Mouse (Mus musculus): ENCODE results near the gene Defb22.

DNA sequence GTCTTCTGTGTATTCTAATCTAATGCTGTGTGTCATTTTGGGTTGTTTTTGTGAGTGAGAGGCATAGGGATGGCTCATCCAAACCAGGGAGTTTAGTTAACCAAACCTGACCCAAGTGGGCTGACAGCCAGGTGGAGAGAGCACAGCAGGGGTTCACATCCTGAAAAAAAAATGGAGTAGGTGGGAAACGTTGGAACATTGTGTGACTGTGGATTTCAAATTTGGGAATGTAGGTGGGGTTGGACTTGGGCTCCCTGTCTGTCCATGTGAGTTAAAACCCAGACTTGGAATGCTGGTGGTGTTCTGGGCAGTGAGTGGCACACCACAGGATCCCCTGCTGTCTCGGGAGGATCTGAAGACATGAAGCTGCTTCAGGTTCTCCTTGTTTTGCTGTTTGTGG lies 13.2 kb downstream of the Defb22 start, which contains the start of gene Defb20:
- TF ChIP-seq CTCF (IDR thresholded peaks at IDR 0.05; ENCODE audit: extremely low read depth, insufficient read length, insufficient replicate concordance, low read depth, low read length): no peak
- no peak for TF ChIP-seq POLR2A (IDR thresholded peaks at IDR 0.05; ENCODE audit: low read depth, low read length)
